Mouse (Mus musculus) gastrocnemius, postnatal 14 days (tissue): ENCODE data around the gene Zfp182. TPM values are rescaled to one million over a fixed set of nuclear protein-coding genes. Genes with fewer than 3 reads are reported as not detected.

ENCODE experiments used
- DNase-seq: peaks from one replicate; pipeline ENCODE4 v3.0.0; 2021; ENCODE audit warnings: mixed read lengths
- intact Hi-C: fragments of 180-260 bp; cut with DNase I; formaldehyde crosslinking; loops from one replicate; pipeline ENCODE4 v1.15.1; 2025; ENCODE audit warnings: low total_unique reads
- long read RNA-seq, 2 experiments: library from polyadenylated mRNA; stranded (forward); transcript quantifications; one replicate each; pipeline ENCODE4 v2.0.0; 2021
- total RNA-seq, 2 experiments: library from RNA; stranded (reverse); gene quantifications; 2 replicates each; pipeline ENCODE4 v1.2.3; 2021

The Zfp182 gene
- total RNA-seq, result 1 to 10 TPM; 2.1 to 2.5 TPM
- long read RNA-seq, experiment 1, result 0 reads
- long read RNA-seq, experiment 2, result 0 reads

GRCm38 (mm10) chrX:21061866-21062543 lies at the start of gene Zfp182:
Gene Zfp182 (minus strand): TSS chrX:21062316.
- peak; percentile 78 for DNase-seq
- intact Hi-C loops, result no loop called here

- no peak for DNase-seq
- intact Hi-C loops, result no loop called here
Observed at GRCm38 (mm10) chrX:21089867-21090239, 27.7 kb upstream of the Zfp182 start.

GRCm38 (mm10) chrX:21088983-21089866 lies 27.1 kb upstream of the Zfp182 start, which contains the start of gene Zfp300:
Gene Zfp300 (minus strand): TSS chrX:21089527.
- peak; percentile 66 for DNase-seq
- intact Hi-C loops, result no loop called here

- intact Hi-C loops, result no loop called here
- no peak for DNase-seq
Observed at GRCm38 (mm10) chrX:21088645-21088982, 26.5 kb upstream of the Zfp182 start.

GRCm38 (mm10) chrX:21068106-21068505 lies 6.0 kb upstream of the Zfp182 start, which contains the start of gene Spaca5:
Gene Spaca5 (plus strand): TSS chrX:21068406.
- intact Hi-C loops, result no loop called here
- no peak for DNase-seq

- DNase-seq, result no peak
- intact Hi-C loops, result no loop called here
Observed at GRCm38 (mm10) chrX:21062544-21062890, 401 bp upstream of the Zfp182 start.

GRCm38 (mm10) chrX:21061460-21061859 lies 656 bp downstream of the Zfp182 start:
- DNase-seq, result no peak
- intact Hi-C loops, result no loop called here

GRCm38 (mm10) chrX:20980901-20981300 lies 81.2 kb downstream of the Zfp182 start:
- intact Hi-C loops, result no loop called here
- no peak for DNase-seq

Other genes starting within 250 kb of the Zfp182 start
- gene Timp1, start 192.2 kb downstream of the Zfp182 start, total RNA-seq, result 1 to 10 TPM; 4.8 to 5.8 TPM
- gene Syn1, start 141.3 kb downstream of the Zfp182 start, total RNA-seq, result under 1 TPM; 0.20 to 0.29 TPM
- 1 to 10 TPM; 4.3 to 4.4 TPM for gene Cfp, start 130.8 kb downstream of the Zfp182 start, total RNA-seq
- 1 to 10 TPM; 6.4 to 7.3 TPM for gene Elk1, start 111.7 kb downstream of the Zfp182 start, total RNA-seq
- 10 to 100 TPM; 22.2 to 26.2 TPM for gene Uxt, start 100.3 kb downstream of the Zfp182 start, total RNA-seq
- gene Spaca5, start 6.1 kb upstream of the Zfp182 start, total RNA-seq, result not detected
- gene Zfp300, start 27.2 kb upstream of the Zfp182 start, total RNA-seq, result under 1 TPM; 0.33 to 0.53 TPM
- not detected for gene Ssxa1, start 53.5 kb upstream of the Zfp182 start, total RNA-seq
- not detected for gene Gm21876, start 113.3 kb upstream of the Zfp182 start, total RNA-seq